Mouse (Mus musculus) CD4-positive naive resting alpha-beta T cell, adult 57 days (primary cell): ENCODE measurements around the gene Zfp758. TPM values are rescaled to one million over a fixed set of nuclear protein-coding genes. Genes with fewer than 3 reads are reported as not detected.

ENCODE experiments used
- total RNA-seq: library from RNA; stranded (reverse); gene quantifications from one replicate; pipeline ENCODE4 v1.2.4, GENCODE M21; 2023

Gene Zfp758
- total RNA-seq: 10.6 TPM

DNA sequence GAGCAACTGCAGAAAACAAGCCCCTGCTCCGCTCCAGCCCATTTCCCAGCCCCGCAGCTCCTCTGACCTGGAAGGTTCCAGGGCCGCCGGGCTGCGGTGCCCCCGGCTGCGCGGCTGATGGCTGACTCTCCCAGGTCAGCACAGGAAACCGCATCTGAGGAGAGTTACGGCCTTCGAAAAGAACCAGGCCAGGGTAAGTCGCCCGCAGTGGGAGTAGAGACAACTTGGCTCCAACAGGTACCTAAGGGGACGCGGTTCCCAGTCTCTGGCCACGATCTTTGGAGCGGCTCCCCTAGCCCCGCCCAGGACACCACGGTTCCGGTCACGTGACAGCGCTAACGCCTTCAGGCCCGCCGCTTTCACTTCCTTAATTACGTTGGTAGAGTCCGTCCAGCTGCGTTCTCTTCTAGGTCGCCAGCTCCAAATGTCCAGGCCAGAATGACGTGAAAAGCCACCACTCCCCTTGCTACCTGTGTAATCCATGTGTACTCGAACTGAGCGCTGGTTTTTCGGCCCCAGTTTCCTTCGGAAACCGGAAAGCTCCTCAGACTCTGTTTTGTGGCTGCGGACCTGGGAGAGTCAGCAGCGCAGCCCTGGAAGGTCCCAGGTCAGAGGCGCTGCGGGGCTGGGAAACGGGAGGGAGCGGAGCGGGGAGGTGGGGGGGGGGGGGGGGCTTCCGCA lies at the start of gene Zfp758, which contains the start of gene Zfp944:
TSS of gene Zfp758 (plus strand) at position 353 of the 681 bp plus-strand sequence.
TSS of gene Zfp944 (minus strand) at position 300 of the 681 bp plus-strand sequence.

DNA sequence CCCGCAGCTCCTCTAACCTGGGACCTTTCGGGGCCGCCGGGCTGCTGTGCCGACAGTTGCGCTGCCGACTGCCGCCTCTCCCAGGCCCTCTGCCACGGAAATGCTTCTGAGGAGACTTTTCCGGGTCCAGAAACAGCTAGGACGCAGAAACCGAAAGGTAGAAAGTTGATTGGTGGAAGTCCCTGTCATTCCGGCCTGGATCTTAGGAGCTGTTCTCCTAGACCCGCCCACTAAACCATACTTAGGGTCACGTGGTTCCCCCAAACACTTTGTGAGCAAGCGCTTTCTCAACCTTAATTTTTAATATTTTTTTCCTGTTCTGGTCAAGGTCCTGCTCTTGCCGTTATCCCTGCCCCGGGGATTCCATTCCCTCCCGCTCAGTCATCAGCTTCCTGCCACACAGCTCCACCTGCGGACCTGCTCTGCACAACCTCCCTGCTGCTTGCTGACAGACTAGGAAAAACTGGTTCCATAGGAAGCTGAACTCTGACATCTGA lies 46.5 kb upstream of the Zfp758 start, which contains the start of gene CT030661.1:
TSS of gene CT030661.1 (minus strand) at position 108 of the 497 bp plus-strand sequence.

GRCm38 (mm10) chr17:22423952-22424617 lies 62.8 kb downstream of the Zfp758 start, which contains the start of gene Zfp946:
Gene Zfp946 (plus strand): TSS chr17:22424222.

Other genes with a start within 250 kb of the Zfp758 start
- gene Zfp947, start 195.3 kb upstream of the Zfp758 start, total RNA-seq: 0.21 TPM
- 5.8 TPM for gene Zfp994, start 135.8 kb upstream of the Zfp758 start, total RNA-seq
- 9.4 TPM for gene CT030661.1, start 46.6 kb upstream of the Zfp758 start, total RNA-seq
- 8.7 TPM for gene Zfp944, start 53 bp upstream of the Zfp758 start, total RNA-seq
- gene Zfp946, start 62.8 kb downstream of the Zfp758 start, total RNA-seq: 4.4 TPM
- not detected for gene Vmn2r111, start 212.0 kb downstream of the Zfp758 start, total RNA-seq
- gene Vmn2r112, start 239.5 kb downstream of the Zfp758 start, total RNA-seq: not detected